Mouse (Mus musculus) right cerebral cortex, adult 2 months (tissue): Measurements from ENCODE around the gene Odf2.
A peak's percentile ranks its signal among the peaks of the same experiment; 100 is the strongest.

ENCODE experiments used
- DNase-seq, 2 experiments: peaks; one replicate each; pipeline ENCODE4 v3.0.0; 2021 to 2022; ENCODE audit warnings: low spot score in 2 of 2

The Odf2 gene

GRCm38 (mm10) chr2:29889066-29889944, at the start of gene Odf2:
TSS of gene Odf2 (plus strand) at chr2:29889221.
- peak; percentile 99 to 100 for DNase-seq

DNA sequence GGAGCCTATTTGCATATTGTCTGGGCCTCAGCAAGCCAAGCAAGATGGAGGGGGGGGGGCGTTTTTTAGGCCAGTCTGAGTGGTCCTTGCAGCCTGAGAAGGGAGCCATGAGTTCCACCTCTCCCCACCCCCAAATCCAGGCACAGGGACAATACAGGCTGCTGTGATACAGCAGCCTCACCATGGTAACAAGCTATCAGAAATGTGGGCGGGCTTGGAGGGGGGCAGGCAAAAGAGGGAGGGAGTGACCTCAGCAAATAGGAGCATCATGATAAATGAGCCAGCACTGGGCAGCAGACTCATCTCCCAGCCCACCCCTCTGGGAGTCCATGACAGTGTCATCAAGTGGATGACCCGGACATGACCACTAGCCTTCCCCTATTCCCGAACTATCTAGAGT, 49.6 kb upstream of the Odf2 start:
- DNase-seq = no peak

DNA sequence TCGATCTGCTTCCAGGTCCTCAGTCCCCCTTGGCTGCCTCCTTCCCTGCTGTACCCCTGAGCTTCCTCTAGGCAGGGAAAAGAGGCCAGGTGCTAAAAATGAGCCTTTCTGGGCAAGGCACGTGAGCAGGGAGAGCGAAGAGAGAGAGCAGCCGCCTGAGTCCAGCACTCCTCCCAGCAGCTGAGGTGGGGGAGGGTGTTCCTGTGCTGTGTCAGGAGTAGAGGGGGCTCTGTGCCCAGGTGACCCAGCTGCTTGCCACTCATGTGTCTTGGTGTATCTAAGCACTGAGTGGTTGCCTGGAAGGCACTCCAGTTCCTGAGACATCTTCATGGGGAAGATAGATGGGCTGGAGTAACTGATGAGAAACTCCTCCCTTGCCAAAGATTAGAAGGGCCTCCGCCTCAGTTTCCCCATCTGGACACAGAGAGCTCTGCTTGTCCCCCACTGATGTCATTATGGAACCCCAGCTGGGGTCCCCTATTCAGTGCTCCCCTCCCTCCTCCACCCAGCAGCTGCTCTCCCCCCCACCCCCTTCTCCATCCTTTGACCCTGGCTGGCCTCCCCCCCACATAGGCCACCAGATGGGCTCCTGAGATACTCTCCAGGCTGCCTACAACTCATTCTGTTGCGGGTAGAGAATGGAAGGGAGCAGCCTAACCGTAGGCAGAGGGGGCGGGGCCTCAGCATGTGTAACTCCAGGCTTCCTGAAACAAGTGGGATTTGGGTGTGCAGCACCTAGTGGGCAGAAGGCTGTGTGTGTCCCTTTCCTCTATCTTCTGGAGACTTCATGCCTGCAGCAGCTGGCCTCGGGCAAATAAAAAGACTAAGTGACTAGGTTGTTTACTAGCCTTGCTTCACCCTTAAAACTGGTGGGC, 45.6 kb upstream of the Odf2 start:
- DNase-seq = peak; percentile 41 to 50

GRCm38 (mm10) chr2:29844115-29844514, 44.9 kb upstream of the Odf2 start:
- DNase-seq = no peak

- DNase-seq = no peak
These were observed 44.4 kb upstream of the Odf2 start for GRCm38 (mm10) chr2:29844661-29845060.

DNA sequence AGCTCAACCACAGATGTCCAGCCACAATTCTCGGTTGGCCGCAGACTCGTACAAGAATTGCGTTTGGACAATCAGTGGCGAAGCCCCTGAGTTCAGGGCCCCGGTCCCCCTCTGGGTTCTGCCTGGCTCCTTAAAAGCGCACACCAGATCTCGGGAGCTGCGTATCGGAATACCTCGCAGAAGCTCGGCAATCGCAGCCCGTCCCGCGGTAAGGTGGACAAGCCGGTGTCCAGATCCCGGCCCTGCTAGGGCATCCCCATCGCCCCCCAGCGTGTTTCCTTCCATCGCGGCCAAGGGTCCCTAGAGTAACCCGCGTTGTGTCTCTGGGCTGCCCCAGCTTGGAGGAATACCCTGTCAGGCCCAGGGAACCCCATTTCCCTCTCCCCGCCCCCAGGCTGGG, 43.4 kb upstream of the Odf2 start:
- no peak for DNase-seq

DNA sequence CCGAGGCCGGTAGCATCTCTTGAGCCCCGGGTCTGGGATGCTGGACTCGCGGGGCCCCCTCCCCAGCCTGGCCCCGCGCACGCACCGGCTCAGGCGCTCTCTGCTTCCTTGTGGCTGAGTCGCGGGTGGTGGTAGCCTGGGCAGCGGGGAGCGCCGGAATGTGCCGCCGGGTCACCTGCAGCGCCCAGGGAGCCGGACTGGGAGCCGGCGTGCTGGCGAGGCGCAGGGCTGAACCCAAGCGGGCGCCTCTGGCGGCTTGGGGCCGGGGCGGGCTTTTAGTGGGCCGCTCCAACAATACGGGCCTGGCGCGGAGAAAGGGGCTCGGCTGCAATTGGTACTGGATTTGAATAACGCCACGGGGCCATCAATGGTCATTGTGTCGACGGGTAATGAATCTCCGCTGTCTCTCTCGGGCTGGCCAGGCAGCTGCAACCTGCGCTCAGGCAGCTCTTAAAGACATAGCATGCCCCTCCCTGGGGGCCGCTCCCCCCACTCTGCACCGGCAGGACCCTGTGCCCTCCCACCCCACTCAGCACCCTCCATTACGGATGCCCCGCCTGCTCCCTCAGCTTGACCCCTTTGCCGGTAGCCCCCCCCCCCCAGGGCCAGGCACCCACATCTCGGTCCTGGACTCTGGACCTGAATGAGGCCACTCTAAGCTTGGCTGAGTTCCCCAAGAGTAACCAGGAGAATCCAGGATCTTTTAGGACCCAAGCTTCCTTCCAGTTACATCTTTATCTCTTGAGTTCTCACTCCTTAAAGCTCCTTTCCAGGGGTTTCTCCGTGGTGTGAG, 42.8 kb upstream of the Odf2 start:
- DNase-seq = no peak

DNA sequence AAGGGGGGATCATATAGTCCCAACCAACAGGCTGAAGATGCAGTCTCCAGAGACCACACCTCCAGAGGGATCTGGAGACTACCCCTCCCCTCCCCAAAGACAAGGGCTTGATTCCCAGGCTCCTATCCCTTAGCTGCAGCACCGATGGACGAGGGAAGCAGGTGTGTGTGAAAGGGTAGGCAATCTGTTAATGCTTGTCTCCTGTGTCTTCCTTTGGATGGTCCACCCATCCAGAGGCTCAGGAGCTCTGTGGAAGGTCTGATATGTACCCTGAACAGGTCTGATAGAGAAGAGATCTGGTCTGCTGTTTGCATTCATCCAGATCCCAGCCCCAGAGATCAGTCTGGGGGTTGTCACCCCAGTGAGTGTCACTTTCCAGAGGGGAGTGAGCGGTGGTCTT, 42.1 kb upstream of the Odf2 start:
- no peak for DNase-seq

DNA sequence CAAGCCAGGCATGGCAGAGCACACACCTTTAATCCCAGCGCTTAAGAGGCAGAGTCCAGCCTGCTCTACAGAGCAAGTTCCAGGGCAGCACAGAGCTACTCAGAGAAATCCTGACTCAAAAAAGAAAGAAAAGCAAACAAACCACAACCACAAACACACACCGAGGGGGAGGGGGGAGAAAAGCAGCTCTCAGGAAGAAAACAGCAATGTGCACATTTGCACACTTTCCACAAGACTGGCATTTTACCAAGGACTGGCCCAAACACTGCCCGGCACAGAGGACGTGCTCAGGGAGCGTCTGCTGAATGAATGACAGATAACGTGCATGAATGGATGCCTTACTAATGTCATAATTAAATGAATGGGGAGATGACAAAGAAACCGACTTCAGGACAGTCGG, 40.0 kb upstream of the Odf2 start:
- DNase-seq = no peak

DNA sequence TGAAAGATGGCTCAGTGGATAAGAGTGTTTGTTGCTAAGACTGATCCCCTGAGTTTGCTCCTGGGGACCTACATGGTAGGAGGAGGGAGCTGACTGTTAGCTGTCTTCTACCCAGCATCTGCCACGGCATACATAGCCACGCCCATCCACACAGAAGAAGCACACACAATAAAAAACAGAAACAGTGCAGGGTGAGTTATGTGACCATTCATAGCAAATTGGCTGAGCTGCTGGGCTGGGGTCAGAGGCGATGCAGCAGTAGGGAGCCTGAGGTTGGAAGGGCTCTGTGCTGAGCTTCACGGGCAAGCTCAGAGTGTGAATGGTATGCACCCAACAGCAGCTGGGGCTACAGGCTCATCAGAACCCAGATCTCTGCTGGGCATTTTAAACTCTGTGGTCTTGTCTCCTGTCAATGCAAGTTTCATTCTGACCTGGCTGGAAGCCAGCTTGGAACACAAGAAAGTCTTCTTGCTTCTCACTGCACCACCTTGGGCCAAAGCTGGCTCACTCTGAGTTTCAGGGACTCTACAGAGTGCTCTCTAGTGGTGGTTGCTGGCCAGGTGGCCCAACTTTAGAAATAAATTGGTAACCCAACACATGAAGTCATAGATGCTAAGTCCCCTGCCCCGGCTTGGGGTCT, 39.1 kb upstream of the Odf2 start:
- DNase-seq = no peak

GRCm38 (mm10) chr2:29852957-29853485, 36.0 kb upstream of the Odf2 start:
- no peak for DNase-seq

GRCm38 (mm10) chr2:29853736-29854135, 35.3 kb upstream of the Odf2 start:
- no peak for DNase-seq

DNA sequence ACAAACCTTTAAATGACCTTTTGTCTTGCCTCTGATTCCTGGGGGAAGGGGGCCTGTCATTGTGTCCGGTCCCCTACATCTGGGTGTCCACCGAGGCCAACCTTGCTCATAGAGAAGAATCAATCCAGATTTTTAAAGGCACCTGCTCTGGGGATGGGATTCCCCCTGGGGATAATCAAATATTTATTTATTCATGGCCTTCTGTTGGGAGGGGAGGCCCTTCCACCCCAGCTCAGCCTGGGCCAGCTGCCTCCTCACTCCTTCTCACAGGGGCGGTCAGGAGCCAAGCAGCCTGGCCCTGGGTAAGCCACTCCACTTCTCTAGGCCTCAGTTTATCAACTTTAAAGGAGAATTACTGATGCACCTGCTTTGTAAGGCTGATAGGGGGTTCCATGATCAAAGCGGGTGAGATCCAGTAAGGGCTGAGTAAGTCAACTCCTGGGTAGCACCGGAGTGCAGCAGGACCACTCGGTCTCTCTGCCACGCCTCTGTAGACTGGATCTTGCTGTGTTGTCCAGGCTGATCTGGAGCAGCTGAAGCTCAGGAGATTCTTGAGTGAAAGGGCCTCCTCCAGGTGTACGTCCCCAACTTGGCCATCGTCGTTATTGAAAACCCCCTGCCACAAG, 33.3 kb upstream of the Odf2 start:
- no peak for DNase-seq

DNA sequence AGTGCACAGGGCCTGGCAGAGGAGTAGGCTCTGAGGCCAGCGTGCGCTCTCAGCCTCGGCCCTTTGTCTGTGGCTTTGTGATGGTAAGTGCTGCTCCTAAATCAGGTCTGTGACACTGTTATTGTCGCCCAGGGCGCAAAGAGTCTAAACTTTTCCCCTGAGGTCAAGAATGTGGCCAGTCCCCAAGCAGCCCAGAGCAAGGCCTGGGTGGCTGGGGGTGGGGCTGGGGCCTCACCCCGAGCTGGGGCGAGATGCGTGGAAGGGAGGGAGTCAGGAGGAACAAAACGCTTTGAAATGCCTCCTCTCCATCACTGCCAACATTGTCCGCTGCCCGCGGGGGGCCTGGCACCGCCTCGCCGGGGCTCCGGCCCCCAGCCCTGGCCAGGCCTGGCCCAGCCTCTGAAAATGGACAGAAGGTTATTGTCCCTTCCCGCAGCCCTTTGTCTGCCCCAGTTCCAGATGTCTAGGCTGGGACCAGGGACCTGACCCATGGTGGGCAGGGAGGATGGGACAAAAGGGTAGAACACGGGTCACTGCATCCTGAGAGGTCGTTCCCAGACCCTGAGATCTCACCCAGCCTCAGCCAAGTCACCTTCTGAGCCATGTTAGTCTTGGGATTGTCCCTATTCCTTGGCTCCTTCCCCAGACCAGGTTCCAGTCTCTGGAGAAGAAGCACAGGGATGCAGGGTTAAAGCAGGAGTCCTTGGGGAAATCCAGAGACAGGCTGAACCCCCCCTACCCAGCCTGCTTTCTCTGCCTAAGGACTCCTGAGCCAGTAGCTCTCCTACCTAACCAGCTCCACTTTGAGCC, 32.4 kb upstream of the Odf2 start:
- DNase-seq = no peak

DNA sequence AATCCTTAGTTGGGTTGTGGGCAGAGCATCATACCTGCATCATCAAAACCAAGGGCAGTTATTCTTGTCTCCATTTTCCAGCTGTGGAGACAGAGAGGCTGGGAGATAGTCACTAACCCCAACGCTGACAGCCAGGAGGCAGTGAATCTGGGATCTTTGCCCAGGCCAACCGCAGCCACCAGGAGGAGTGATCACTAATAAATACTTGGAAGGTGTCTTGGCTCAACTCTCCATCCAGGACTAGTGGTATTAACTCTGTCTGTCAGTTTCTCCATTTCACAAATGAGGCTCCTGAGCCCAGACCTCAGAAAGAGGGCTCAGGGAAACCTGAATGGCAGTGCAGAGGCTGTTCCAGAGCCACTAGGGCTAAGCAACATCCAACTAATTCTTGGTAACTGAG, 31.7 kb upstream of the Odf2 start:
- no peak for DNase-seq

- no peak for DNase-seq
These were observed 31.1 kb upstream of the Odf2 start for GRCm38 (mm10) chr2:29857967-29858366.

DNA sequence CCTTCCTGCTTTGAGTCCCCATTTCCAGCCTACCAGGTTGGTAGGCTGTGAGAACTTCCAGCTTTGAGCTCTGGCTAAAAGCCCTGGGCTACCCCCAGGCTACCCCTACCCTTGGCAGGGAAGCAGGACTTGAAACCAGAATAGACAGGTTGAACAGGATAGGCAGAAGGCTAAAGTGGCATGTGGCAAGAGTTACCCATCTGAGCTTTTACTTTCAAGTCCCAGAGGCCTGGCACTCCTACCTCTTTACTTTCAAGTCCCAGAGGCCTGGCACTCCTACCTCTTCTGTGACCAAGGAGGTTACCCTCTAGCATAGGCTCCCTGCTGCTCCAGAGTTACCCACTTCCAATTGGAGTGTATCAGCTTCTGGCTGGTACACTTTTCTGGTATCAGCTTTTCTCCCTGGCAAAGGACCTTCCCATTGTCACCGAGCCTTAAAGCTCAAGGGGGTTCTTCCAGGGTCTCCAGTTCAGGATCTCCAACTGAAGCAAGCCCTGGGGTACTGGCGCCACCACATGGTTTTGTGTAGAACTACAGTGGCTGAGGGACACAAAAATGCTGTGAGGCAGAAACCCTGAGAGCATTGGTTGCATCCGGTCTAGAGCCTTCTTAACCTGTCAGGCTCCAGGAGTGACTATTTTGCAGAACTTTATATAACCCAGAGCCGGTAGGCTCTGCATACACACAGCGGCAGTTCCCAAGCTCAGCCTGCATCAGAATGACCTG, 30.1 kb upstream of the Odf2 start:
- peak; percentile 47 to 51 for DNase-seq

DNA sequence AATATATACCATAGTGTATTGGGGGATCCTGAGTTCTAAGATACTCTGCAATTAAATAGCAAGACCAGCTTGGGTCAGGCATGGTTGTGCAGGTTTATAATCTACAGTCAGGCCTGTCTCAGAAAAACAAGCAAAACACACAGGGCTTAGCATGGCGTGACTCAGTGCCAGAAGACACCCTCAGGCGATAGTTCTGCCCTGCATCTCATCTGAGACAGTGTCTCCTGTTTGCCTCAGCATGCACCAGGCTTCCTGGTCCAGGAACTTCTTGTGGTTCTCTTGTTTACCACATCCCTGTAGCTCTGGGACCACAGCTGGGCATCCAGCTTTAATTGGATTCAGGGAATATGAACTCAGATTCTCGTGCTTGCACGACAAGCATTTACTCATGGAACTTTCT, 23.9 kb upstream of the Odf2 start:
- no peak for DNase-seq

GRCm38 (mm10) chr2:29868949-29869645, 19.9 kb upstream of the Odf2 start, which contains the start of gene Cercam:
TSS of gene Cercam (plus strand) at chr2:29869164.
- peak; percentile 75 to 87 for DNase-seq
